Mouse (Mus musculus) brain, embryonic 14.5 days (tissue): ENCODE results near the gene Cacnb1. TPM values are rescaled to one million over a fixed set of nuclear protein-coding genes. Genes with fewer than 3 reads are reported as not detected.

Experiments
- DNase-seq: peaks from one replicate; pipeline ENCODE4 v3.0.0-alpha.2; 2011; ENCODE audit warnings: low read depth
- CTCF ChIP-seq: fragments of 200-500 bp; IDR thresholded peaks from 2 replicates; pipeline ENCODE4 v1.5.1; 2012; ENCODE audit warnings: inconsistent platforms, mild to moderate bottlenecking, moderate library complexity, borderline replicate concordance; ENCODE audit not compliant: insufficient read depth, insufficient read length; ENCODE audit errors: extremely low read depth
- POLR2A ChIP-seq: fragments of 200-500 bp; IDR thresholded peaks from 2 replicates; pipeline ENCODE4 v1.6.1; 2012; ENCODE audit warnings: mild to moderate bottlenecking, inconsistent platforms, borderline replicate concordance; ENCODE audit not compliant: poor library complexity, insufficient read depth, insufficient read length, severe bottlenecking; ENCODE audit errors: extremely low read depth
- polyA plus RNA-seq: library from polyadenylated mRNA; depleted of rRNA; stranded (reverse); fragments of >200 nt; gene quantifications from 2 replicates; pipeline ENCODE4 v1.2.3, GENCODE M21; 2012; rRNA removed

The Cacnb1 gene
- 60.8 and 90.1 TPM in 2 replicates for polyA plus RNA-seq

GRCm38 (mm10) chr11:98022555-98023371 lies at the start of gene Cacnb1:
TSS of gene Cacnb1 (minus strand) at chr11:98023034.
- TF ChIP-seq POLR2A (peak; percentile 60; the same call in 1 of the 2 replicates), CTCF (no peak)

GRCm38 (mm10) chr11:98067255-98067654 lies 44.4 kb upstream of the Cacnb1 start:
- no peak for TF ChIP-seq CTCF
- TF ChIP-seq POLR2A = no peak
- no peak for DNase-seq

More at GRCm38 (mm10) chr11:98022555-98023371, at the start of gene Cacnb1:
- peak; percentile 89 for DNase-seq

- no peak for DNase-seq
- no peak for TF ChIP-seq POLR2A
These were observed 43.4 kb upstream of the Cacnb1 start for GRCm38 (mm10) chr11:98066201-98066600.

- DNase-seq = peak; percentile 78
- TF ChIP-seq CTCF = no peak
- TF ChIP-seq POLR2A = no peak
These were observed 39.2 kb upstream of the Cacnb1 start for GRCm38 (mm10) chr11:98061904-98062562.

DNA sequence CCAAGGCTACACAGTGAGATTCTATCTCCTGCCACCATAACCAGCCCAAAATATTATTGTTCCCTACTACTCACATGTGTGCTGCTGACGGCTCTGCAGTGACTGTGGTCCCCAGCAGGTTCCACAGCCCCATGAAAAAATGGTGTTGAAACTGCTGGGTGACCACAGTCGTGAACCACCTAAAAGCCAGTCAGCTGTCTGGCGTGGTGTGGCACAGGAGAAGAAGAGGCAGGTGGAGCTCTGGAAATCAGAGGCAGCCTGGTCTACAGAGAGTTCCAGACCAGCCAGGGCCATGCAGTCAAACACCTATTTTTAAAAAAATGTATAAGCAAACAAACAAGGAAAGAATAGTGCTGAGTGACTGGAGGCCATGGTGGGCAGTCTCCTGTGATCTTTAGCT lies 38.6 kb upstream of the Cacnb1 start:
- DNase-seq = no peak
- TF ChIP-seq POLR2A (no peak), CTCF (no peak)

DNA sequence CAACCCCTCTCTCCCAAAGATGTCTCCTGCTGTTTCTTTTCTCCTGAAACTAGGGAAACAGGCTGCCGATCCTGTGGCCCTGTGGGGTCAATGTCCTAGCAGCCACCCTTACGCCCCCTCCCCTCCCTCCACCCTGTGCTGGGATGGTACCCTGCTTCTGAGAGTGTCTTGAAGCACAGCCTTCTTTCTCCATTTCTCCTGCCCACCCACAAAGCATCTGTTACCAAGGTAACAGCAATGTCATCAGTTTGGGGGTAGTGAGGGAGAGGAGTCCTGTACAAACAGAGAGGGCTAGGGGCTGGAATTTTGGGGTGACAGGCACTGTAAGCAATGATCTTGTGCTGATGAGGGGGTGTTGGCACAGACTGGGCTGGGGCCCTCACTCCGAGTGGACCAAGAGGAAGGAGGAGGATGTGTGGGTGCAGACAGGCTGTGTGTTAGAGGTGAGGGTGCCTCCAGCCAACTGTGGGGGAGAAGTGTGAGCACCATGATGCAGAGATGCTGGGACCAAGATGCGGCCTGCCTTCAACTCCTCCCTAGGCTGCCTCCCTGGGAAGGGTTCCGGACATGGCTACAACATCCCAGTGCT lies 37.4 kb upstream of the Cacnb1 start:
- no peak for DNase-seq
- TF ChIP-seq CTCF (no peak), POLR2A (no peak)

- no peak for TF ChIP-seq POLR2A
- TF ChIP-seq CTCF = no peak
- DNase-seq = peak; percentile 22
These were observed 36.8 kb upstream of the Cacnb1 start for GRCm38 (mm10) chr11:98059662-98060061.

- DNase-seq = peak; percentile 22
- TF ChIP-seq POLR2A = no peak
- no peak for TF ChIP-seq CTCF
These were observed 35.2 kb upstream of the Cacnb1 start for GRCm38 (mm10) chr11:98057998-98058397.

- TF ChIP-seq POLR2A = no peak
- no peak for TF ChIP-seq CTCF
- DNase-seq = no peak
These were observed 34.6 kb upstream of the Cacnb1 start for GRCm38 (mm10) chr11:98057466-98057865.

DNA sequence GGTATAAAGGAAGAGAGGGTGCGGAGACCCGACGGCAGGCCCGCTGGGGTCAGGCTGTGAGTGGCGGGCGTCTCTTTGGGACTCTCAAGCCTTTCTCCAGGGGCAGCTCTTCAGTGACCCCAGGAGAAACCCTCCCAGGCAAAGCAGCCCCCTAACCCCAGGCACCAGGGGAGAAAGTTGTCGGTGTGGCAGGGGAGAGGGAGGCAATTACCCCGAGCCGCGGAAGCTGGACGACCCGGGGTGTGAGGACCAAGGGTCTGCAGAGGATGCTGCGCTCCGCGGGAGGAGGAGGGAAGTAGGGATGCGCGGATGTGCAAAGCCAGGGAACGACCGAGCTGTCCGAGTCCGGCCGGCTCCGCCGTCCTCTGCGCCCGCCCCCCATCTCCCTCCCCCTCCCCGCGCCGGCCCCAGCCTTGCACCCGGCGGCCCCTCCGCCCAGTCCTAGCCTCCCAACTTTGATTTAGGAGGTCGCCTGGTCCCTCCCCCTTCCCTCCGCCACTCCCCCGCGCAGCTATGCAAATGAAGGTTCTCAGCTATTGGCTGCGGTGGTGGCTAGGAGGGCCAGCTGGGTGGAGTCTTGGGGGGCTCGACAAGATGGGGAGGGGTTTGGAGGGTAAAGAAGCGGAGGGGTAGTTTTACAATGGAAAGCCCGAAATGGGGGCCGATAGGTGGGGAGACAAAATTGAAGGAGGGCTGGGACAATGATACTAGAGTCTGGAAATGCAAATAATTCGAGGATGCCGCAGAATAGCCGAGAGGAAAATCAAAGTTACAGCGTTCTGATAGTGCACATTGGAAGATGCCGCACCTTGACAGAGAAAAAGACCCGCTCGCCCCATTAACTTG lies 30.4 kb upstream of the Cacnb1 start, which contains the start of gene Stac2:
Stac2 (minus strand) TSS at position 474 of the 846 bp plus-strand sequence.
- no peak for TF ChIP-seq CTCF
- no peak for TF ChIP-seq POLR2A
- peak; percentile 91 for DNase-seq

- DNase-seq = peak; percentile 64
- TF ChIP-seq POLR2A (no peak), CTCF (no peak)
These were observed 29.5 kb upstream of the Cacnb1 start for GRCm38 (mm10) chr11:98052129-98052988.
